Mouse (Mus musculus): ENCODE measurements around the gene Slc35d3.

Slc35d3 gene

GRCm38 (mm10) chr10:19834222-19834621 lies 17.0 kb downstream of the Slc35d3 start:
- no peak for DNase-seq

- DNase-seq, result no peak
These were observed 20.0 kb downstream of the Slc35d3 start for GRCm38 (mm10) chr10:19831072-19831849.

DNA sequence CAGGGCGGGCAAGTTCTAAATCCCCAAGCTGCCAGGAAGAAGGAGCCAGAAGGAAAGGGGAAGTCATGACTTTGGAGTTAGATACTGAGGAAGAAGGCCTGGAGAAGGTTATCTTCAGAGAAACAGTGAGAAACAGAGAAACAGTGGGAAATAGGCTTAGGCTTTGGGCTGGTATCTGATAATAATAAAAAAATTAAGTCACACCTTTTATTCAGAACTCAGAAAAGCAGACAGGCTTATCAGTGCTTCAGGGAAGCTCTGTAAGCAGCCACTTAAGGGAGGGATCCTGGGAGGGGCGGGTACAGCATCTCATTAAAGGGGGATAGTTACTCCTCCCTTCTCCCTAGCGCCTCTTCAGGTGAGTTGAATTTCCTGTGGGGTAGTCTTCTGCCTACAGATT lies 30.3 kb downstream of the Slc35d3 start:
- DNase-seq, result no peak

DNA sequence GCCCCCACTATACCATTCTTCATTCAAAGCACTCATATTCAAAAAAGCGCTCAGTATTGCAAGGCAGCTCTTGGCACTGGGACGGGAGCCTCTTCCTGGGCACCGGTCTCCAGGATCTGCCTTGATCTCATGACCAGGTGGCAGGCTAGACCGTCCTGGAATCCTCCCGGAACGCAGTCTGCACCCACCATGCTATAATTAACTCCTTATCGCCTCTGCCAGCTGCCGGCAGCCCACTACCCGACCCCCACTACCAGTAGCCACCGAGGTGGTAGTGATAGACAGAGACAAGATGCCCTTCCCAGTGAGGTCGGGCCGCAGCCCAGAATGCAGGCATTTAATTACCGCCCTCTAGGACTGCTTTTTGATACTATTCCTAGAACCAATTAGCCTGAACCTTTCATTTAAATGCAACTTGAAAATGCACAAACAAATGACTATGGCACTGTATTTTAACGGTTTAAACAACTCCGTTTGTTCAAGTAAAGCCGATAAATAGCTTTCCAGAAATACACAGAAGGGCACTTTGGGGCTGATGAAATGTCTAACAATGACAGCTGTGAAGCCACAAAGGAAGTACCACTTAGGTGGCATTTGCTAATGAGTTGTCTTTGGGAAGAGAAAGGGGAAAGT lies 32.4 kb downstream of the Slc35d3 start:
- DNase-seq, result no peak

DNA sequence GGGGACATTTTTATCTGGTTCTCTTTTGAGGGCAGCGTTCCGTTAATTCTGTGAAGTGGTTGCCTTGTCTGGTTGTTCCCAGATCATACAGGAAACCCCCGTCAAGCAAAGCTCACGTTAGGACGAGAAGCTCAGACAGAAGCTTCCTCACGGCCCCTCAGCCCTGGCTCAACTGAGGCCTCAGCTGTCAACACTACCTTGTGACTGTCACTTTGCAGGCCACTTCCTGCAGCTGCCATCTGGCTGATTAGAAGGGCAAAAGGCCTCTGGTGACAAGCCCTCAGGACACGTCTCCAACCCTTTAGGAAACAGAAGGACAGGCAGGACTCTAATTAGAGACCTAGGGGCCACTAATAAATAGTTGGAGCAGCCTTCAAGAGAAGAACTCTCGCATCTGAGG lies 35.9 kb downstream of the Slc35d3 start:
- DNase-seq, result no peak

DNA sequence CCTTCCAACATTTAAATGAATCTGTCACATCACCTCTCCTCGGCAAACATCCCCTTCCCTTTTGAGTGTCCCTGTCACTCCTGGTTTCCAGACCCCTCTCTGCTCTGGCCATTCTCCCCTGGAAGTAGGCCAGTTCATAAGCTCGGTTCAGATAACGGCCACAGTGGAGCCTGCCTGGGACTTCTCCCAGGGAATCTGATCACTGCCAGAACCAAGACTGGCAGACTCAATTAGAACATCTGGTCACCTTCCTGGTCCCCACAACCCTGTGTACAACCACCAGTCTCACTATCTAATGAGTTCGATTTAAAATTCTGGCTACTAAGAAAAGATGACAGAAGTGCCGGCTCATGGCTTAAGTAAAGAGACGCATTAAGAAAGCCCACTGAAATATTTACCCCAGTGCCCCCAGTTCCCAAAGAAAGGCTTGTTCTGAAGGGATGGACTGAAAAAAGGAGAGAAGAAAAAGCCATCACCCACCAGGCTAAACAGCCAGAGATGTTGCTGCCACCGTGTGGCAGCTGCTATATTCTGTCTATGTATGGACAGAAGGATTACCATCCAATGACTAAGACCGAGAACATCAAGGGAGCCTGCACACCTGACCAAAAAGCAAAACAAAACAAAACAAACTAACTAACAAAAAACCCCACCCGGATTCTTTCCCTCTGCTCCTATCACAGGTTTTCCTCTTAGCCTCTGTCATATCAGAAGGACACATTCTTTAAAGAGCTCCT lies 39.7 kb downstream of the Slc35d3 start:
- peak in 1 of 2 experiments; percentile 7 for DNase-seq

DNA sequence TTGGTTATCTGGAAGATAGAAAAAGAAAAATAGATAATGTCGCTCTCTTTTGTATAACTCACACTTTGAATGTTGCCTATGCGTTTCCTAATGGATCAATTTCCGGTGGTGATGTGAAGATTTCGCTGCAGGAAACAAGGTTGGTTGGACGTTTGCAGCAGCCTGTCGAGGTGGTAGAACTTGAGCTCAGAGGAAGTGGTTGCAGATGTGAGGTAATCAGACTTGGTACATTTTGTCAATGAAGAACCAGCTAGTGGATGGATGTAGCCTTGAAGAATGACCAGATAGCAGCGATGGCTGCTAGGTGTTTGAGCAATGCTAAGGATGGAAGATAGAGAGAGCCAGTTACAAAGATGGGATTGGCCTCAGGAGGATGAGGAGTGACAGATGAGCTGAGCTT lies 46.5 kb downstream of the Slc35d3 start:
- no peak for DNase-seq

GRCm38 (mm10) chr10:19802958-19803357 lies 48.3 kb downstream of the Slc35d3 start:
- no peak for DNase-seq

Data from kidney, adult 8-10 months (tissue).